Mouse (Mus musculus): Measurements from ENCODE around the gene Fam71d. TPM values are rescaled to one million over a fixed set of nuclear protein-coding genes. Genes with fewer than 3 reads are reported as not detected.

The Fam71d gene
- polyA plus RNA-seq, 1 experiment from 2014 or later = not detected

GRCm38 (mm10) chr12:78748557-78749377 is 57.4 kb downstream of the Fam71d start, which contains the start of gene Mpp5:
Mpp5 (plus strand) TSS chr12:78748907.
- Histone ChIP-seq H3K27me3 (ENCODE audit: control insufficient read depth, insufficient read depth, low read length) (no peaks in the 10 kb centered on the region), H3K4me1 (replicated peaks; ENCODE audit: control insufficient read depth, insufficient read depth) (no peaks in the 10 kb centered on the region)

GRCm38 (mm10) chr12:78749378-78749801 is 58.1 kb downstream of the Fam71d start:
- H3K27me3 ChIP-seq (ENCODE audit: control insufficient read depth, insufficient read depth, low read length) = no peaks in the 10 kb centered on the region
- H3K9ac ChIP-seq (ENCODE audit: low read length) = peak overlapping the region; percentile 90
- no peaks in the 10 kb centered on the region for H3K9me3 ChIP-seq (ENCODE audit: control insufficient read depth, low read length)
- no peaks in the 10 kb centered on the region for H3K4me1 ChIP-seq (replicated peaks; ENCODE audit: control insufficient read depth, insufficient read depth)
- H3K27ac ChIP-seq (replicated peaks) = peak overlapping the region; percentile 98
- WGBS = 1% methylated on average over 25 of the region's 25 CpGs
- ATAC-seq (ENCODE audit: low FRiP score, low TSS enrichment) (peak; percentile 45), DNase-seq (ENCODE audit: low spot score) (peak; percentile 75)
- TF ChIP-seq EP300 (optimal IDR thresholded peaks at IDR 0.05) = no peak
- no peak for TF ChIP-seq CTCF (IDR thresholded peaks at IDR 0.05; ENCODE audit: low read depth)
- H3K4me3 ChIP-seq (ENCODE audit: low read depth, low read length) = peak overlapping the region; percentile 91
- peak overlapping the region; percentile 60 for H3K4me2 ChIP-seq (replicated peaks; ENCODE audit: low read depth)
- no peaks in the 10 kb centered on the region for H3K36me3 ChIP-seq (ENCODE audit: control insufficient read depth, insufficient read depth, low read length)

More at GRCm38 (mm10) chr12:78748557-78749377, 57.4 kb downstream of the Fam71d start, which contains the start of gene Mpp5:
- no peaks in the 10 kb centered on the region for H3K36me3 ChIP-seq (ENCODE audit: control insufficient read depth, insufficient read depth, low read length)
- no peaks in the 10 kb centered on the region for H3K9me3 ChIP-seq (ENCODE audit: control insufficient read depth, low read length)
- H3K4me2 ChIP-seq (replicated peaks; ENCODE audit: low read depth) = peak within 1 kb of the TSS; percentile 96
- DNase-seq (ENCODE audit: low spot score) (peak; percentile 98), ATAC-seq (ENCODE audit: low FRiP score, low TSS enrichment) (peak; percentile 100)
- peak within 1 kb of the TSS; percentile 90 for H3K9ac ChIP-seq (ENCODE audit: low read length)
- H3K4me3 ChIP-seq (ENCODE audit: low read depth, low read length) = peak within 1 kb of the TSS; percentile 91
- under 1% methylated on average over 62 of the region's 98 CpGs for WGBS
- TF ChIP-seq CTCF (IDR thresholded peaks at IDR 0.05; ENCODE audit: low read depth) (no peak), EP300 (optimal IDR thresholded peaks at IDR 0.05) (no peak)
- H3K27ac ChIP-seq (replicated peaks) = peak within 1 kb of the TSS; percentile 98

DNA sequence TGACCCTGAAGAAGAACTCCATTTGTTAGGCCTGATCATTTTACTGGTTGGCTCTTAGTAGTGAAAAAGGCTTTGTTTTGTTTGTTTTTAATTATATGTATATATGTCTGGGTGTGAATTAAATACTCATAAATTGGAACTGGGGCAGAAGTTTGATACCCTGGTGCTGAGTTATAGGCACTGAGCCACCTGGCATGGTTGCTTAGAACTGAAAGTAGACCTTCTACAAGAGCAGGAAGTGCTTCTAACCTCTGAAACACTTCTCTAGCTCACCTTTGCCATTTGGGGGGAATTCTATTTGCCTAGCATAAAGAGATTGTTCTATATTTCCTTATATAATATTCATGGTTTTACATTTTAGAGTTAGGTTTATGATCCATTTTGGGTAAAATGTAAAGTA is 70.6 kb downstream of the Fam71d start:
- ATAC-seq (ENCODE audit: low FRiP score, low TSS enrichment) = no peak
- Histone ChIP-seq H3K27ac (replicated peaks) (0 out of 2 replicates have a peak overlapping the region, but pooled peaks have one; percentile 13), H3K4me1 (replicated peaks; ENCODE audit: control insufficient read depth, insufficient read depth) (no peaks in the 10 kb centered on the region), H3K4me2 (replicated peaks; ENCODE audit: low read depth) (no peak overlapping the region), H3K9me3 (ENCODE audit: control insufficient read depth, low read length) (no peaks in the 10 kb centered on the region), H3K4me3 (ENCODE audit: low read depth, low read length) (no peak overlapping the region), H3K36me3 (ENCODE audit: control insufficient read depth, insufficient read depth, low read length) (no peaks in the 10 kb centered on the region), H3K9ac (ENCODE audit: low read length) (no peak overlapping the region), H3K27me3 (ENCODE audit: control insufficient read depth, insufficient read depth, low read length) (no peaks in the 10 kb centered on the region)
- TF ChIP-seq EP300 (optimal IDR thresholded peaks at IDR 0.05) = no peak
- no peak for TF ChIP-seq CTCF (IDR thresholded peaks at IDR 0.05; ENCODE audit: low read depth)
- no peak for DNase-seq (ENCODE audit: low spot score)

- Histone ChIP-seq H3K9me3 (ENCODE audit: control insufficient read depth, low read length) (no peaks in the 10 kb centered on the region), H3K36me3 (ENCODE audit: control insufficient read depth, insufficient read depth, low read length) (no peaks in the 10 kb centered on the region), H3K4me2 (replicated peaks; ENCODE audit: low read depth) (no peak overlapping the region), H3K4me3 (ENCODE audit: low read depth, low read length) (no peak overlapping the region), H3K27me3 (ENCODE audit: control insufficient read depth, insufficient read depth, low read length) (no peaks in the 10 kb centered on the region), H3K9ac (ENCODE audit: low read length) (no peak overlapping the region), H3K27ac (replicated peaks) (no peak overlapping the region), H3K4me1 (replicated peaks; ENCODE audit: control insufficient read depth, insufficient read depth) (no peaks in the 10 kb centered on the region)
- ATAC-seq (ENCODE audit: low FRiP score, low TSS enrichment) (peak; percentile 84), DNase-seq (ENCODE audit: low spot score) (peak; percentile 23)
- TF ChIP-seq CTCF (IDR thresholded peaks at IDR 0.05; ENCODE audit: low read depth) (no peak), EP300 (optimal IDR thresholded peaks at IDR 0.05) (no peak)
- WGBS = 37% methylated on average over 6 of the region's 6 CpGs
Observed at GRCm38 (mm10) chr12:78769031-78769713, 77.8 kb downstream of the Fam71d start.

DNA sequence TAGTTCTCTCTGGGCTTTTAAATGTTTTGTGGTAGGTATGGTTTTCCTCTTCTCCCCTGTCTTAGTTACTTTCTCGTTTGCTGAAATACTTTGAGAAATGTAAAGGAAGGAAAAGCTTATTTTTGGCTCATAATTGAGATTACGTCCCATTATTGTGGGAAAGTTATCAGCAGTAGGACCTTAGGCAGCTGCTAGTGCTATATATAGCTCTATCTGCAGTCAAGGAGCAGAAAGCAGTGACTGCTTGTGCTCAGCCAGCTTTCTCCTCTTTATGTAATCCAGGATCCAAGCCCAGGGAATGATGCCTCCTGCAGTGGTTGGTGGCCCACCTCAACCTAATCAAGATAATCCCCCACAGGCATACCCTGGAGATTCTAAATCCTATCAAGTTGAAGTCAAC is 81.9 kb downstream of the Fam71d start:
- H3K27ac ChIP-seq (replicated peaks) = no peak overlapping the region
- H3K4me1 ChIP-seq (replicated peaks; ENCODE audit: control insufficient read depth, insufficient read depth) = no peaks in the 10 kb centered on the region; the same call in 1 of the 2 replicates
- no peaks in the 10 kb centered on the region for H3K36me3 ChIP-seq (ENCODE audit: control insufficient read depth, insufficient read depth, low read length)
- H3K4me2 ChIP-seq (replicated peaks; ENCODE audit: low read depth) = no peak overlapping the region
- no peak for DNase-seq (ENCODE audit: low spot score)
- no peak overlapping the region for H3K4me3 ChIP-seq (ENCODE audit: low read depth, low read length)
- no peak overlapping the region for H3K9ac ChIP-seq (ENCODE audit: low read length)
- ATAC-seq (ENCODE audit: low FRiP score, low TSS enrichment) = no peak
- no peaks in the 10 kb centered on the region for H3K9me3 ChIP-seq (ENCODE audit: control insufficient read depth, low read length)
- no peaks in the 10 kb centered on the region for H3K27me3 ChIP-seq (ENCODE audit: control insufficient read depth, insufficient read depth, low read length)
- no peak for TF ChIP-seq EP300 (optimal IDR thresholded peaks at IDR 0.05)
- no peak for TF ChIP-seq CTCF (IDR thresholded peaks at IDR 0.05; ENCODE audit: low read depth)
- WGBS = 48% methylated on average over 2 of the region's 2 CpGs
